Mouse (Mus musculus) stomach, embryonic 14.5 days (tissue): ENCODE results near the gene Cyb561. TPM values are rescaled to one million over a fixed set of nuclear protein-coding genes. Genes with fewer than 3 reads are reported as not detected.

ENCODE experiments used
- ATAC-seq: fragments of 200-750 bp; cut with Nextera tagmentation; 2 replicates; pipeline ENCODE4 v1.8.0; 2017; ENCODE audit warnings: low read depth, moderate TSS enrichment; ENCODE audit not compliant: insufficient number of reproducible peaks, insufficient read depth, low FRiP score
- H3K27ac ChIP-seq: fragments of 300-500 bp; sonication (generic); 2 replicates; pipeline ENCODE4 v1.5.1; 2014; ENCODE audit warnings: mild to moderate bottlenecking, low read length, moderate library complexity, mixed read lengths
- H3K27me3 ChIP-seq: fragments of 300-500 bp; sonication (generic); 2 replicates; pipeline ENCODE4 v1.6.1; 2014; ENCODE audit warnings: low read length, control low read depth, mixed read lengths; ENCODE audit not compliant: control insufficient read depth, insufficient read depth
- H3K36me3 ChIP-seq: fragments of 300-500 bp; sonication (generic); 2 replicates; pipeline ENCODE4 v1.6.1; 2014; ENCODE audit warnings: mild to moderate bottlenecking, control low read depth, low read length, moderate library complexity, mixed read lengths; ENCODE audit not compliant: control insufficient read depth, insufficient read depth
- H3K4me1 ChIP-seq: fragments of 300-500 bp; sonication (generic); 2 replicates; pipeline ENCODE4 v1.6.1; 2014; ENCODE audit warnings: low read length, control low read depth, mixed read lengths; ENCODE audit not compliant: control insufficient read depth, insufficient read depth
- H3K4me2 ChIP-seq: fragments of 300-500 bp; sonication (generic); replicated peaks from 2 replicates; pipeline ENCODE4 v1.6.1; 2014; ENCODE audit warnings: low read depth, low read length, control low read depth
- H3K4me3 ChIP-seq: fragments of 300-500 bp; sonication (generic); 2 replicates; pipeline ENCODE4 v1.5.1; 2014; ENCODE audit warnings: low read depth, low read length, control low read depth
- H3K9ac ChIP-seq: fragments of 300-500 bp; sonication (generic); replicated peaks from 2 replicates; pipeline ENCODE4 v1.6.1; 2014; ENCODE audit warnings: low read depth, mild to moderate bottlenecking, control low read depth, low read length, moderate library complexity, mixed read lengths
- H3K9me3 ChIP-seq: fragments of 300-500 bp; sonication (generic); 2 replicates; pipeline ENCODE4 v1.6.1; 2016; ENCODE audit warnings: low read depth, low read length, control low read depth; ENCODE audit not compliant: control insufficient read depth
- WGBS: fragments of 180-500 bp; shearing (Covaris S2); extraction: QIAGEN DNeasy Blood & Tissue Kit; methylation state at CpG from one replicate; pipeline ENCODE4 v1.1.7; 2014; 5-methylcytosine and 5-hydroxymethylcytosine counted together
- polyA plus RNA-seq: library from polyadenylated mRNA; unstranded; fragments of >200 nt; fragmentation: Nextera tagmentation; extraction: Ambion mirVana; gene quantifications from 2 replicates; pipeline ENCODE4 v1.2.1, GENCODE M21; 2014

The Cyb561 gene
- polyA plus RNA-seq, 1 experiment from 2014 or later, result 36.8 TPM

DNA sequence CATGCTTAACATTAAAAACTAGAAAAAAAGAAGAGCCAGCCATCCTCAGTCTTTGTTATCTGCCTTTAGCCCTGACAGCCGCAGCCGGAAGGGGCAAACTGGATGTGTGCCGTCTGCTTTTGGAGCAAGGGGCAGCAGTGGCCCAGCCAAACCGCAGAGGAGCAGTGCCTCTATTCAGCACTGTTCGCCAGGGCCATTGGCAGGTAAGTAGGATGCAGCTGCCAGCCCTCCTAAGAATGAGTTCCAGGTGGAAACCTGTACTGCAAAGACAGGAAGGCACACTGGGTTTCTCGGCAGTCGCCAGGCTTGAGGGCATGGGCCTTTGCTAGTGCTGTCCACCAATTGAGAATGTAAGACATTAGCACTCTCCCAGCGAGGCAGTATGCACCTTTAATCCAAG lies 44.2 kb downstream of the Cyb561 start:
- Histone ChIP-seq H3K27ac (no peak overlapping the region), H3K27me3 (no peaks in the 10 kb centered on the region), H3K4me1 (0 out of 2 replicates have a peak, but pooled peaks cover 3% of the 10 kb centered on the region), H3K4me3 (no peak overlapping the region), H3K36me3 (0 out of 2 replicates have a peak, but pooled peaks cover 4% of the 10 kb centered on the region), H3K9me3 (no peaks in the 10 kb centered on the region), H3K9ac (no peak overlapping the region), H3K4me2 (no peak overlapping the region)
- WGBS, result 83% methylated on average over 8 of the region's 8 CpGs
- ATAC-seq, result no peak

DNA sequence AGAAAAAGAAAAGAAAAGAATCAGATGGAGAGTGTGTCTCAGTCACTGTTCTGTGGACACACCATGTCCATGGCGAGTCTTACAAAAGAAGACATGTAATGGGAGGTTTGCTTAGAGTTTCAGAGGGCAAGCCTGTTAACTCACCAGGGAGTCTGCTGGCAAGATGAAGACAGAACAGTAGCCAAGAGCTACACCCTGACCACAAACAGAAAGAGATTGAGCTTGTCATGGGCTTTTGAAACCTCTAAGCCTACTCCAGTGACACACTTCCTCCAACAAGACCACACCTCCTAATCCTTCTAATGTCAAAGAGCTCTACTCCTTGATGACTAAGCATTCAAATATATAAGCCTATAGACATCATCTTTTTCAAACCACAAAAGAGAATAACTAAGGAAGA lies 45.8 kb downstream of the Cyb561 start:
- H3K4me1 ChIP-seq, result peaks cover 6% of the 10 kb centered on the region; the same call in 1 of the 2 replicates
- H3K36me3 ChIP-seq, result no peaks in the 10 kb centered on the region; the same call in 1 of the 2 replicates
- no peak overlapping the region for H3K4me2 ChIP-seq
- no peak overlapping the region for H3K27ac ChIP-seq
- H3K4me3 ChIP-seq, result no peak overlapping the region
- no peaks in the 10 kb centered on the region for H3K27me3 ChIP-seq
- ATAC-seq, result no peak
- WGBS, result 80% methylated on average over 1 of the region's 1 CpGs
- no peaks in the 10 kb centered on the region for H3K9me3 ChIP-seq
- H3K9ac ChIP-seq, result no peak overlapping the region

DNA sequence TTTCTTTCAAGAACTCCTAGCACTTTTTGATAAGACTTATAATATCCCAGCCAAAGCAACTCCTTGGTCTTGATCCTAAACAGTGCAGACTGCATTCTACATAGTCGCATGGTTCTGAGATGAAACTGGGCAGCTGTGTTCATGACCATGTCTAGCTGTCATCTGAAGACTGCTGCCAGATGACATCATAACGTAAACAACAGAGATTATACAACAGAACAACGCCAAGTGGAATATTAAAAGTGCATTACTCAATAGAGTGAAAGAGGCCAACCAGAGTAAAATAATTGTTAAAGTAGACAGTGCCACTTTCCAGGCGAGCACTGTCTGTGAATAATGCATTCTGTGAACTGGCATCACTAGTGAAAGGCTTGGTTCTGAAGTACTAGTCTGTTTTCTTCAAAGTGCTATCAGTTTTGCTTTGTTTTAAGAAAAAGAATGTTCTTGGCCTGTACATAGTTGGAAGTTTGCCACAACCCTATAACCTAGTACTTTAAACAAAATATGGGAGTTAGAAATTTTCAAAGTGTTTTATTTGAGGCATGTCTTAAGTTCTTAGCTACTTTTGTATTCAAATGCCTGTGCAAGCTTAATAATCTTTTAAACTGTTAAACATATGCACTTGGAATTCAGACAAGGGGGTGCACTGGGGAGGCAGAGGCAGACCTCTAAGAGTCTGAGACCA lies 47.5 kb downstream of the Cyb561 start:
- ATAC-seq, result peak; percentile 75; the same call in 1 of the 2 replicates
- Histone ChIP-seq H3K4me3 (no peak overlapping the region), H3K4me1 (peaks cover 9% of the 10 kb centered on the region; the same call in 1 of the 2 replicates), H3K9me3 (no peaks in the 10 kb centered on the region), H3K4me2 (no peak overlapping the region), H3K27ac (peak overlapping the region; percentile 73; the same call in 1 of the 2 replicates), H3K27me3 (no peaks in the 10 kb centered on the region), H3K9ac (no peak overlapping the region), H3K36me3 (no peaks in the 10 kb centered on the region; the same call in 1 of the 2 replicates)
- 24% methylated on average over 4 of the region's 4 CpGs for WGBS

DNA sequence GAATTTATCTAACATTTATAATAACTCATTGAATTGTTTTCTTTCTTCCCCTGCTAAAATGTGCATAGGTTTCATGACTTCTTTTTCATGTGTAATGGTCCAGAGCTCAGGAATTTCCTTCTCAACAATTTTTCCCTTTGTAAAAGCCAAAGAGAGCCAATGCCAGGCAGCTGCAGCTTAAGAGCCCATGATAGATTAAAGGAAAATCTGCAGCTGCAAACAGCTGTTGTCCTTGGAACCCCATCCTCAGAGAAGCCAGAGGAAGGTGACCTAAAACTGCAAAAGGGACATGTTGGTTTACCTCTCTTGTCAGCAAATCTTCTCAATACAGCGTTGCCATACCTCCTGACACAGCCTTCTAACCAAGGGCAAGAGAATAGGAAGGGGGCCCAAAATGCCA lies 50.2 kb downstream of the Cyb561 start:
- Histone ChIP-seq H3K9me3 (no peaks in the 10 kb centered on the region), H3K27ac (no peak overlapping the region), H3K4me3 (no peak overlapping the region), H3K36me3 (peaks cover 8% of the 10 kb centered on the region), H3K4me1 (peaks cover 9% of the 10 kb centered on the region; the same call in 1 of the 2 replicates), H3K9ac (no peak overlapping the region), H3K4me2 (no peak overlapping the region), H3K27me3 (no peaks in the 10 kb centered on the region)
- 69% methylated on average over 1 of the region's 1 CpGs for WGBS
- ATAC-seq, result no peak

DNA sequence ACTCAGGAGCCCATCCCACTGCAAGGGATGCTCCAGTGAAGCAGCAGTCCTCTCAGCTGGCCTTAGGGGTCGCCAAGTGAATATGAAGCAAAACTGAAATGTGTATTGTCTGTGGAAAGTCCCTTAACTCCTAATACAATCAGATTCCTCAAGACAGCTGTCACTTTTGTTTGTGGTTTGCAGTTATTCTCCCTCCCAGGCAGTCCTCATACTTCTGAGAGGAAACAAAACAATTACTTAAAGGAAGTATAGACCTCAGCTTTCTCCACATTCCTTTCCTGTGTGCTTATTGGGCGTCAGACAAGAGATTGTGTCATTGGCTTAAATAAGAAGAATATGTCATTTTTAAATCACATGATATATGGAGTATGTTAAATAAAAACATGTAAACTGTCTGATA lies 51.6 kb downstream of the Cyb561 start:
- no peak overlapping the region for H3K4me2 ChIP-seq
- no peak overlapping the region for H3K9ac ChIP-seq
- 73% methylated on average over 2 of the region's 2 CpGs for WGBS
- H3K9me3 ChIP-seq, result no peaks in the 10 kb centered on the region
- H3K27me3 ChIP-seq, result no peaks in the 10 kb centered on the region
- H3K36me3 ChIP-seq, result peaks cover 8% of the 10 kb centered on the region
- ATAC-seq, result no peak
- peaks cover 9% of the 10 kb centered on the region; the same call in 1 of the 2 replicates for H3K4me1 ChIP-seq
- no peak overlapping the region for H3K27ac ChIP-seq
- H3K4me3 ChIP-seq, result no peak overlapping the region

DNA sequence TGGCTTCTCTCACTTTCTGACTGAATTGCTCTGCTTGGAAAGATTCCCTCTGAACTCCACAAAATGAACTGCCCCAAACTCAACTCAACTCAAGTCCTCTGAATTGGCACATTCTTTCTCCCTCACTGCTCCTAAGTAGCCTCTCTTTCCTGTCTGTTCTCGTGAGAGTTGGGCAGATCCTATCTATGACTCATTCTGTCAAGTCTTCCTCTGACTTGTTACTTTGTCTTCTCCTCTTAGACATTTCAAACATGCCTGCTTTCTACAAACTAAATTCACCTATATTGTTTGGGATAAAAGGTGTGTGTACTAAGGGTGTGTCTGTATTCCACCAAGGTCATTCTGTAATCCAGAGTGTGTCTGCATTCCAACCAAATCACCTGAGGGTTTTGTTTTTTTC lies 54.0 kb downstream of the Cyb561 start:
- H3K4me3 ChIP-seq, result no peak overlapping the region
- H3K9ac ChIP-seq, result no peak overlapping the region
- no peaks in the 10 kb centered on the region for H3K9me3 ChIP-seq
- peaks cover 6% of the 10 kb centered on the region; the same call in 1 of the 2 replicates for H3K4me1 ChIP-seq
- H3K36me3 ChIP-seq, result peaks cover 8% of the 10 kb centered on the region
- H3K4me2 ChIP-seq, result no peak overlapping the region
- ATAC-seq, result no peak
- H3K27ac ChIP-seq, result no peak overlapping the region
- 50% methylated on average over 1 of the region's 1 CpGs for WGBS
- H3K27me3 ChIP-seq, result no peaks in the 10 kb centered on the region

DNA sequence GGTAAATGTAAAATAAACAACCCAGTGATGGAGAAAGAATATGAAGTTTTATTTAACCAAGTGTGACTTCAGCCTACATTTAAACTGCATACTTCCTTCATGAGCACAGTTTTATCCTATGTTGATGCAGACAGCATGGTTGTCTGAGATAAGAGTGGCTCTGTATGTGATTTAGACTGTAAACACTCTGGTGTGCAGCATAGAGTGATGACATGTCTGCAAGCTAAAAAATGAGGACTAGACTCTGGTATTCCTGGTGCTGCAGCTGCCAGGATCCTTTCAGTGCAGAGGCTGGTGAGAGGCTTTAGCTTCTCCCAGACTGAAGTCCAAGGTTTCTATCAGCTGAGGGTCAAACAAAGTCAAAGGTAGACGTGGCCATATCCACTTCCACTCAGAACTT lies 65.9 kb downstream of the Cyb561 start:
- Histone ChIP-seq H3K9me3 (no peaks in the 10 kb centered on the region), H3K27ac (no peak overlapping the region), H3K4me2 (no peak overlapping the region), H3K9ac (no peak overlapping the region), H3K36me3 (no peaks in the 10 kb centered on the region), H3K4me1 (no peaks in the 10 kb centered on the region), H3K4me3 (no peak overlapping the region), H3K27me3 (no peaks in the 10 kb centered on the region)
- WGBS, result 53% methylated on average over 1 of the region's 1 CpGs
- ATAC-seq, result no peak

DNA sequence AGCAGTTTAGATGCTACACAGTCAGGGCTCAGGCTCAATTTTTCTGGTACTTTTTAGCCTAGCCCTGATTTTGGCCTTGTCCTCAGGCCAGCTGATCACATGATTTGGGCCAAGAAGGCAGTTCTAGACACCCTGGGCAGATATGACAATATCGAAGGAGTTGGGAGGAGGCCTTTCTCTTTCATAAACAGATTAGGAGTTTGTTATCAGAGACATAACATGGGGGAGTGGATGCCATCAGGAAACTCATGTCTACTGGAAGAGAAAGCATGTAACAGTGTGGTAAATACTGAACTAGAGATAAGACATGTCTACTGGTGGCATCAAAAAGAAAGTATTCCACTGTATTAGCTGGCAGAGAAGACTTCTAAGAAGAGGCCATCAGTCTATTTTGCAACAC lies 67.6 kb downstream of the Cyb561 start:
- H3K27me3 ChIP-seq, result no peaks in the 10 kb centered on the region
- no peaks in the 10 kb centered on the region for H3K9me3 ChIP-seq
- H3K27ac ChIP-seq, result no peak overlapping the region
- no peak overlapping the region for H3K4me3 ChIP-seq
- H3K36me3 ChIP-seq, result no peaks in the 10 kb centered on the region
- H3K9ac ChIP-seq, result no peak overlapping the region
- WGBS, result 87% methylated on average over 1 of the region's 1 CpGs
- ATAC-seq, result no peak
- H3K4me2 ChIP-seq, result no peak overlapping the region
- no peaks in the 10 kb centered on the region for H3K4me1 ChIP-seq
